Mouse (Mus musculus): ENCODE results near the gene Actr6.
A peak's percentile ranks its signal among the peaks of the same experiment; 100 is the strongest.
"Not testable (repeated sequence)": the region's sequence is repeated elsewhere in the genome, so short reads cannot be mapped to it uniquely, and the experiment has no call there.

The Actr6 gene

DNA sequence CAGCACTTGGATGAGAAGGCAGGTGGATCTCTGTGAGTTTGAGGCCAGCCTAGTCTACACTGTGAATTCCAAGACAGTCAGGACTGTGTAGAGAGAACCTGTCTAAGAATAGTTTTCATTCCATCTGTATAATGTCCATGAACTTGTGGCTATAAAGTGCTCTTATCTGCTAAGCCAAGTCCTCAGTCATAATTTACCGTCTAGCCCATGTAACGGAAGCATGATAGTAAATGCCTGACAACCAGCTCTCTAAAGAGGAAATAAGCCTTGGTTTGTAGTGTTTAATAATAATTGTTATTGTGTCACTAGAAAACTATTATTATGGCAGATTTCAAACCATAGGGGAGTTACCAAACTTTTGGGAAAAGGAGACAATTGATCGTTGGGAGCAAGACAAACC is 5.8 kb upstream of the Actr6 start:
- DNase-seq (ENCODE audit: low spot score) = no peak

GRCm38 (mm10) chr10:89737092-89737491 is 5.0 kb upstream of the Actr6 start:
- no peak for DNase-seq (ENCODE audit: low spot score)

GRCm38 (mm10) chr10:89731341-89731740 is 754 bp downstream of the Actr6 start:
- DNase-seq (ENCODE audit: low spot score) = no peak

- no peak for DNase-seq (ENCODE audit: low spot score)
These were observed 1.7 kb downstream of the Actr6 start for GRCm38 (mm10) chr10:89730386-89730785.

- no peak for DNase-seq (ENCODE audit: low spot score)
These were observed 9.6 kb downstream of the Actr6 start for GRCm38 (mm10) chr10:89722247-89723195.

- no peak for DNase-seq (ENCODE audit: low spot score)
These were observed 11.3 kb downstream of the Actr6 start for GRCm38 (mm10) chr10:89720796-89721195.

DNA sequence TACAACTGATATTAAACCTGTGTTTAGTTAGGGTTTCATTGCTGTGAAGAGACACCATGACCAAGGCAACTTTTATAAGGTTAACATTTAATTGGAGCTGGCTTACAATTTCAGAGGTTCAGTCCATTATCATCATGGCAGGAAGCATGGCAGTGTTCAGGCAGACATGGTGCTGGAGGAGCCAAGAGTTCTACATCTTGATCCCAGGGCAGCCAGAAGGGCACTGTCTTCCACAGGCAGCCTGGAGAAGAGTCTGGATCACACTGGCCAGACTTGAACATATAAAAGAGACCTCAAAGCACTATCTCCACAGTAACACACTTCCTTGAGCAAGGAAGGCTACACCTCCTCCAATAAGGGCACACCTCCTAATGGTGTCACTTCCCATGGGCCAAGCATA is 11.8 kb downstream of the Actr6 start:
- DNase-seq (ENCODE audit: low spot score) = no peak

DNA sequence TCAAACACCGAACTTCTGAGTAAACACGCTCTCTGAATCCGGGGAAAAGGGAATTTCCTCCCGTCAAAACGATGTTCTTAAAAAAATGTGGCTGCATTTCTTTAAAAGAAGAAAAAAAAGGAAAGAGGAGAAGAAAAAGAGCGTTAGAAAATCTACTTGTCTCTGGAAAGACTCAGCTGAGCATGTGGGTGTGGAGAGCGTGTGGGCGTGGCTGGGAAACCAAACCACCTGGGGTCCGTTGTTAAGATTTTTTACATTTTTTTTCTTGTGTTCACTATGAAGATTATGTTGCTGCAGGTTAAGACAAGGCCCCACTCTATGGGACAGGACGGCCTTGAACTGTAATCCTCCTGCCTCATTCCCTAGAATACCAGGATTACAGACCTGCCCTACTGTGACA is 17.2 kb downstream of the Actr6 start:
- no peak for DNase-seq (ENCODE audit: low spot score)

- no peak for DNase-seq (ENCODE audit: low spot score)
These were observed 23.4 kb downstream of the Actr6 start for GRCm38 (mm10) chr10:89708720-89709119.

DNA sequence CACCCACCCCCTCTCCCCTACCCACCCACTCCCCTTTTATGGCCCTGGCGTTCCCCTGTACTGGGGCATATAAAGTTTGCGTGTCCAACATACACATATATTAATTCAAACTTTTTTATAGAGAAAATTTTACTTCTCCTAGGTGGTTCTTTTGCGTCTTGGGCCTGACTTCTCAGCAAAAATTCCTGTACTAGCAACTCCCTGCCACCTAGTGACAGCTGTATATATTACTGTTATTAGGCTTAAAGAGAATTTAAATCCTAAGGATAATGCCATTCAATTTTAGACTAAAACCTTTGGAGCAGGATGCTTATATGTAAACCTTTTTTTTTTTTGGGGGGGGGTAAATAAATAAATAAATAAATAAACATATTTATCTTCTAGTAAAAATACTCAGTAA is 24.7 kb downstream of the Actr6 start:
- no peak for DNase-seq (ENCODE audit: low spot score)

DNA sequence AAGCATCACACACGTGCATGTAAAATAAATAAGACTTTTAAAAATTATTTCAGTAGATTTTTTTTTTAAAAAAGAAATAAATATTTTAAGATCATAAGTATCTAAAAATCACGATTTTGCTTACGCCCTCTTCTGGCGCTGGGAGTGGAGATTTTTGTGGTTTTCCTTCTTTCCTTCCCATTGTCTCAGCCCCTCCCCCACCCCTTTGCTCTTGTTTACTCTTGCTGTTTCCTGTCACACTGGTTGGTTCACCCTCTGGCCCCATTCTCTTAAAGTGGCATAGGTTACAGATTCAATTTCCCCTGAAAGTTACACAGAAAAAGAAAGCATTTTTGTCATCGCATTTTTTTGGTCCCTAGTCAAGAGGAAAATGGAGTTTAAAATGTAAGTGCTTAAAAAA is 29.1 kb downstream of the Actr6 start:
- DNase-seq (ENCODE audit: low spot score) = no peak

GRCm38 (mm10) chr10:89697956-89698355 is 34.1 kb downstream of the Actr6 start:
- DNase-seq (ENCODE audit: low spot score) = no peak

- not testable (repeated sequence) for DNase-seq (ENCODE audit: low spot score)
These were observed 35.8 kb downstream of the Actr6 start for GRCm38 (mm10) chr10:89696270-89696669.

DNA sequence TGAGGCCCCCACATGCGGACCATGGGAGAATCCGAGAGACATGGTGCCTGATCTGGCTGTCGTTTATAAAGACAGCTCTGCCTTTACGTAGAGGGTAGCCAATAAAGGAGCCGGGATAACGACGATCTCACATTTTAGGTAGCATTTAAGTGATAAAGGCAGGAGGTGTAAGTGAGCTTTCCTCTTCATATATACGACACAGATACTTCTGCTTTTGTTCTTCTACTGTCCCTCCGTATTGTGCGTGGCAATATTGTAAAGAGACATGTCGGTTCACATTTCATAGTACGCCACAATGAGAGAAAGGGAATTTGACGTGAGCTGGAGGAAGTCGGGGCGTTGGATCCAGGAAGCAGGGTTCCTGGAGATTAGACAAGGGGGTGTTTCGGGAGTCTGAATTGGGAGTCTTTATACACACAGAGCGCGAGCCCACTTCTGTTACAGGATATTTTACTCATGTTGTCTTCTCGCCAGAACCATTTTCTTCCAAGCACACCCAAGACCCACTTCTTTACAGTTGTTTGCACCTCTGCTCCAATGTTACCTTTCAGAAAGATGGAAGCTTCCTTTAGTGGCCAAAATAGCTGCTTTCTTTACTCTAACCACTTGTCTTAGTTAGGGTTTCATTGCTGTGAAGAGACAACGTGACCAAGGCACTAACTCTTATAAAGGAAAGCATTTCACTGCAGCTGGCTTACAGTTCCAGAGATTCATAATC is 36.7 kb downstream of the Actr6 start:
- no peak for DNase-seq (ENCODE audit: low spot score)

DNA sequence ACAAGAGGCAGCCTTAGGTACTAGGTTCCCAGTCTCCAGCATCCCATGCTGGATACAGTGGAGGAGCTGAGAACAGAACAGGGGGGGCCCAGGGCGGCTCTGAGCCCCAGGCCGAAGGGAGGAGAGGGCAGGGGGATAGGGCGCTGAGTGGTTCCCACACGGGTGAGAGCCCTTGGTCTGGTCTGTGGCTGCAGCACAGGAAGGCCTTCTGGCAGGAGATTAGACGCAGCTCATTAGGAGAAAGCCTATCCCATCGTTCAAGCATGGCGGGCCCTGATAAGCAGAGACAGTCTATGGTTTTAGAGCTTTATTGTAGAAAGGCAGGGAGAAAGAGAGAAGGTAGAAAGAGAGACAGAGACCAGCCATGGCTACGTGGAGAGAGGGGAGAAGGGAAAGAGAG is 42.1 kb downstream of the Actr6 start:
- DNase-seq (ENCODE audit: low spot score) = no peak

DNA sequence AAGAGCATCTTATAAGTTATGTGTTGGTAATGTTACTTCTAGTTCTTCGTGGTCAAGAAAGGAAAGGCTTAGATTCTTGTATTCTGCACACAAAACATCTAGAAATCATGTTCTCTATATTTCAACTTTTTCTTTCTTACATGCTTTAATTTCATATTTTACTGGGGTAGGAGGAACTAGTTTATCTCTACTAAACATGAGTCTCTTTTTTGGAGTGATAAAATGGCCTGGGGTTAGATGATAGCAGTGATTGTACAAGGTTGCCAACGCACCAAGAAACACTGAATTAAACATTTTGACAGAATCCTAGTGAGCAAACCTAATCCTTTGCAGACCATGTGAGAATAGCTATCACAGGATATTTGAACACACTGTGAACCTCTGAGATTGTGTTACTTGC is 44.6 kb downstream of the Actr6 start:
- DNase-seq (ENCODE audit: low spot score) = no peak

DNA sequence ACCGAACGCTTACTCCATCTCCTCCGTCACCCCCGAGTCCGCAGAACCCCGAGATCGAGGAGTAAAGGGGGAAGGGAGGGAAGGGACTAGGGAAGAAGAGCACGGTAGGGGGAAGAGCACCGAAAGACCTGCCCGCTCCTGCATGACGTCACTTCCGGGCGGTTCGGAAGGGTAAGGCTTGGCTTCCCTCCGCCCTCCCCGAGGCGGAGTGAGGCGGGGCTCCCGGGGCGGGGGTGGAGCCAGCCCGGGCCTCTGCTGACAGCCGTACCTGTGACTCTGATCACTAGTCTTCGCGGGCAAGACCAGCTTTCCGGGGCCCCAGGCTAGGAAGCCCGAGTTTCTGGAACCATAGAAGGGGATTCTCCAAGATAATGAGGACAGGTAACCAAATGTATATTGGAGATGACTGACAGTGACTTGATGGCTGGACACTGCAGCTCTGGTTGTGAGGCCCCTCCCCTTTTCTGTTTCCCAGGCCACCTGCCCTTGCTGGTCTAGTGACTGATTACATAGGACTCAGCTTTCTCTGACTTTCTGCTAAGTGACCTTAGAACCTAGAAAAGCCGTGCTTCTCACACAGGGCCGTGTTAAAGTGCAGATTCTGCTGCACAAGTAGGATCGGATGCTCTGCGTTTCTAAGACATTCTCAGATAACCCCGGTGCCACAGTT is 45.8 kb downstream of the Actr6 start, which contains the start of gene Scyl2:
TSS of gene Scyl2 (minus strand) at position 147 of the 670 bp plus-strand sequence.
- DNase-seq (ENCODE audit: low spot score) = peak; percentile 75

DNA sequence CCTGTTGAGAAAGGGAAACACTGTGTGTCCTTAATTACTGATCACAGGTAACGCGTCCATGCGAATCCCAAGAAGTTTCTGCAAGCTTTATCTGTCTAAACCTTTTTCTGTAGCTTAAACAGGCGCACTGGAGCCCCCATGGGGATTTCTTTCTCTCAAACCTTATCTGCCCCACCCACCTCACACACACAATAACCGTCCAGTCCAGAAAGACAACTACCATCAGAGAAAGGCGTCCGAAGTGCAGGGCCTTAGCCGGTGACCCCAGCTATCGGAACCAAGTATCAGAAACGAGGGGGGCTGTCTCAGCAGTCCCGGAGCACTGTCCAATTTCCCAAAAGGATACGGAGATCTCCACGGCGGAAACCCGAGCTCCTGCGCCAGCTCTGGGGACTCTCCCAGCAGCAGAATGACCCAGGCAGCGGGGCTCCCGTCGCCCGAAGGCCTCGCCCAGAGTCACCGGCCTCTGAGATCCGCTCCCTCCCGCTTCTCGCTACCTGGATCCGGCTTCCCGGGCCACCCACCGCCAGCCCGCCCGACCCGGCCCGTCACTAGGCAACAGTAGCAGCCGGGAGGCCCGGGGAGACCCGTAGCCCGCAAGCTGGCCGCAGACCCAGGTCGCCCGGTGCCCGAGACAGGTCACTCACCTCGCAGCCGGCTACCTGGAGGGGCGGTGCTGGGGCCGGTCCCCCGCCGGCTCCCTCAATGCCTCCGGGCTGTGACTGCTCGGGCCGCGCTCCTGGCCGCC is 46.5 kb downstream of the Actr6 start:
- no peak for DNase-seq (ENCODE audit: low spot score)

DNA sequence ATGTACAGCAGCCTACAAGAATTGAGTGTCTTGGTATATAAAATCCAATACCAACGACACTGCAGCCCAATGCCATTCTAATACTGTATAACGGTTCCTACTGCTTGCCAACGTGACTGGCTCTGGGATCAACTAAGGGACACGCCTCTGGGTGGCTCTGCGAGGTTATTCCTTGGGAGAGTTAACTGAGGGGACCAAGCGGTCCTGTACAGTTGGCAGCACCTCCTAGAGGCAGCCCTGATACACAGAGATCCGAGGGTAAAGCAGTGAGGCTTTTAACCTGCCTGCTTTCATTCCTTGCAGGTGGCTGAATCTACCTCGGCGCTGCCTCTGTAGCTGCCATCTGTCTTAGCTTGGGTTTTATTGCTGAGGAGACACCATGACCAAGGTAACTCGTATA is 49.1 kb downstream of the Actr6 start:
- DNase-seq (ENCODE audit: low spot score) = no peak

- DNase-seq (ENCODE audit: low spot score) = no peak
These were observed 49.9 kb downstream of the Actr6 start for GRCm38 (mm10) chr10:89682157-89682556.

GRCm38 (mm10) chr10:89681706-89682105 is 50.4 kb downstream of the Actr6 start:
- DNase-seq (ENCODE audit: low spot score) = no peak

DNA sequence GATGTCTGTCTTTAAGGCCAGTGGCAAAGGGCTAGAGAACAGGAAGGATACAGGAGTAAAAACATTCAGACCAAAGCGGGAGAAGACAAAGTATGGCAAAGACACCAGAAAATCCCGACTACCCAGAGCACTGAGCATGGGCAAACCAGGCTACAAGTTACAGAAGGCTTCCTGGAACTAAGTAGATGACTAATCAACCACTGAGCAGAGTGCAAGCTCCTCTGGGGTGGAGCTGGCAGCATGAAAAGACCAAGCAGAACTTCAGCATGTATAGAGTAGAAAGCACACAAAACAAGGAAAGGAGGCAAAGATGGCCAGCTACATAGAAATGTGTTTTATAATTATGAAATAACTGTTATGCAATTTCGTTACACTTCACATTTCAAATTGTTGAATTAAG is 51.6 kb downstream of the Actr6 start:
- DNase-seq (ENCODE audit: low spot score) = no peak

All from layer of hippocampus, adult 9-10 months (tissue).